Mouse (Mus musculus): Measurements from ENCODE around the gene Efna2. TPM values are rescaled to one million over a fixed set of nuclear protein-coding genes. Genes with fewer than 3 reads are reported as not detected.
A peak's percentile ranks its signal among the peaks of the same experiment; 100 is the strongest.
"Not testable (repeated sequence)": the region's sequence is repeated elsewhere in the genome, so short reads cannot be mapped to it uniquely, and the experiment has no call there.

The Efna2 gene
- polyA plus RNA-seq, 1 experiment from 2014 or later: 41.9 TPM

- H3K27ac ChIP-seq (replicated peaks; ENCODE audit: low read depth, low read length): peak overlapping the region; percentile 60
- H3K27me3 ChIP-seq (ENCODE audit: control insufficient read depth, insufficient read depth, low read length): no peaks in the 10 kb centered on the region
- peaks cover 11% of the 10 kb centered on the region; the same call in 1 of the 2 replicates for H3K4me1 ChIP-seq (ENCODE audit: control insufficient read depth, insufficient read depth, low read length)
- H3K9ac ChIP-seq (replicated peaks; ENCODE audit: low read length): peak overlapping the region; percentile 17; the same call in 1 of the 2 replicates
- H3K36me3 ChIP-seq (ENCODE audit: control insufficient read depth, insufficient read depth, low read length): no peaks in the 10 kb centered on the region
- ATAC-seq (ENCODE audit: low FRiP score, low TSS enrichment): no peak
- H3K4me3 ChIP-seq (replicated peaks; ENCODE audit: low read depth, low read length): no peak overlapping the region
- DNase-seq: peak; percentile 58
- no peaks in the 10 kb centered on the region for H3K9me3 ChIP-seq (ENCODE audit: control insufficient read depth, low read length)
- peak overlapping the region; percentile 2; the same call in 1 of the 2 replicates for H3K4me2 ChIP-seq (ENCODE audit: low read length)
- WGBS: 8% methylated on average over 16 of the region's 16 CpGs
Observed at GRCm38 (mm10) chr10:80215048-80215772, 35.9 kb downstream of the Efna2 start.

- ATAC-seq (ENCODE audit: low FRiP score, low TSS enrichment) (no peak), DNase-seq (no peak)
- Histone ChIP-seq H3K4me2 (ENCODE audit: low read length) (no peak overlapping the region), H3K27me3 (ENCODE audit: control insufficient read depth, insufficient read depth, low read length) (no peaks in the 10 kb centered on the region), H3K36me3 (ENCODE audit: control insufficient read depth, insufficient read depth, low read length) (no peaks in the 10 kb centered on the region), H3K27ac (replicated peaks; ENCODE audit: low read depth, low read length) (no peak overlapping the region), H3K9ac (replicated peaks; ENCODE audit: low read length) (no peak overlapping the region), H3K9me3 (ENCODE audit: control insufficient read depth, low read length) (no peaks in the 10 kb centered on the region), H3K4me1 (ENCODE audit: control insufficient read depth, insufficient read depth, low read length) (peaks cover under 1% of the 10 kb centered on the region), H3K4me3 (replicated peaks; ENCODE audit: low read depth, low read length) (no peak overlapping the region)
- WGBS: 25% methylated on average over 8 of the region's 9 CpGs
Observed at GRCm38 (mm10) chr10:80220676-80221075, 41.4 kb downstream of the Efna2 start.

- 92% methylated on average over 2 of the region's 2 CpGs for WGBS
Observed at GRCm38 (mm10) chr10:80223137-80223536, 43.9 kb downstream of the Efna2 start.

GRCm38 (mm10) chr10:80226071-80226415 is 46.8 kb downstream of the Efna2 start:
- ATAC-seq (ENCODE audit: low FRiP score, low TSS enrichment): no peak; the same call in 1 of the 2 replicates
- under 1% methylated on average over 14 of the region's 14 CpGs for WGBS
- Histone ChIP-seq H3K9ac (replicated peaks; ENCODE audit: low read length) (peak overlapping the region; percentile 92; the same call in 1 of the 2 replicates), H3K4me3 (replicated peaks; ENCODE audit: low read depth, low read length) (peak overlapping the region; percentile 74), H3K27ac (replicated peaks; ENCODE audit: low read depth, low read length) (peak overlapping the region; percentile 97), H3K36me3 (ENCODE audit: control insufficient read depth, insufficient read depth, low read length) (peaks cover 13% of the 10 kb centered on the region), H3K27me3 (ENCODE audit: control insufficient read depth, insufficient read depth, low read length) (no peaks in the 10 kb centered on the region), H3K4me1 (ENCODE audit: control insufficient read depth, insufficient read depth, low read length) (peaks cover 44% of the 10 kb centered on the region), H3K4me2 (ENCODE audit: low read length) (peak overlapping the region; percentile 94), H3K9me3 (ENCODE audit: control insufficient read depth, low read length) (no peaks in the 10 kb centered on the region)
- DNase-seq: no peak

More at GRCm38 (mm10) chr10:80223137-80223536, 43.9 kb downstream of the Efna2 start:
- not testable (repeated sequence) for H3K4me2 ChIP-seq (ENCODE audit: low read length); H3K4me3 ChIP-seq (replicated peaks; ENCODE audit: low read depth, low read length); H3K9ac ChIP-seq (replicated peaks; ENCODE audit: low read length); H3K27me3 ChIP-seq (ENCODE audit: control insufficient read depth, insufficient read depth, low read length); DNase-seq; H3K36me3 ChIP-seq (ENCODE audit: control insufficient read depth, insufficient read depth, low read length); ATAC-seq (ENCODE audit: low FRiP score, low TSS enrichment); H3K9me3 ChIP-seq (ENCODE audit: control insufficient read depth, low read length); H3K27ac ChIP-seq (replicated peaks; ENCODE audit: low read depth, low read length)
- H3K4me1 ChIP-seq (ENCODE audit: control insufficient read depth, insufficient read depth, low read length): peaks cover 18% of the 10 kb centered on the region

- WGBS: under 1% methylated on average over 70 of the region's 75 CpGs
Observed at GRCm38 (mm10) chr10:80226416-80227165, 47.3 kb downstream of the Efna2 start, which contains the start of gene Mum1. TSS of gene Mum1 (plus strand) at chr10:80226434.

GRCm38 (mm10) chr10:80227166-80227539 is 47.9 kb downstream of the Efna2 start:
- H3K27ac ChIP-seq (replicated peaks; ENCODE audit: low read depth, low read length): peak overlapping the region; percentile 97
- DNase-seq (no peak), ATAC-seq (ENCODE audit: low FRiP score, low TSS enrichment) (no peak; the same call in 1 of the 2 replicates)
- H3K27me3 ChIP-seq (ENCODE audit: control insufficient read depth, insufficient read depth, low read length): no peaks in the 10 kb centered on the region
- peak overlapping the region; percentile 94 for H3K4me2 ChIP-seq (ENCODE audit: low read length)
- H3K36me3 ChIP-seq (ENCODE audit: control insufficient read depth, insufficient read depth, low read length): peaks cover 16% of the 10 kb centered on the region
- peak overlapping the region; percentile 92 for H3K9ac ChIP-seq (replicated peaks; ENCODE audit: low read length)
- no peaks in the 10 kb centered on the region for H3K9me3 ChIP-seq (ENCODE audit: control insufficient read depth, low read length)
- H3K4me1 ChIP-seq (ENCODE audit: control insufficient read depth, insufficient read depth, low read length): peaks cover 47% of the 10 kb centered on the region
- H3K4me3 ChIP-seq (replicated peaks; ENCODE audit: low read depth, low read length): peak overlapping the region; percentile 74
- 4% methylated on average over 10 of the region's 10 CpGs for WGBS

More at GRCm38 (mm10) chr10:80226416-80227165, 47.3 kb downstream of the Efna2 start, which contains the start of gene Mum1:
- Histone ChIP-seq H3K27ac (replicated peaks; ENCODE audit: low read depth, low read length) (peak within 1 kb of the TSS; percentile 97), H3K36me3 (ENCODE audit: control insufficient read depth, insufficient read depth, low read length) (peaks cover 16% of the 10 kb centered on the region), H3K4me1 (ENCODE audit: control insufficient read depth, insufficient read depth, low read length) (peaks cover 44% of the 10 kb centered on the region), H3K9me3 (ENCODE audit: control insufficient read depth, low read length) (no peaks in the 10 kb centered on the region), H3K4me2 (ENCODE audit: low read length) (peak within 1 kb of the TSS; percentile 94), H3K9ac (replicated peaks; ENCODE audit: low read length) (peak within 1 kb of the TSS; percentile 92), H3K4me3 (replicated peaks; ENCODE audit: low read depth, low read length) (peak within 1 kb of the TSS; percentile 74), H3K27me3 (ENCODE audit: control insufficient read depth, insufficient read depth, low read length) (no peaks in the 10 kb centered on the region)
- peak; percentile 97 for DNase-seq
- peak; percentile 95 for ATAC-seq (ENCODE audit: low FRiP score, low TSS enrichment)

GRCm38 (mm10) chr10:80227877-80228775 is 48.8 kb downstream of the Efna2 start:
- Histone ChIP-seq H3K4me1 (ENCODE audit: control insufficient read depth, insufficient read depth, low read length) (peaks cover 56% of the 10 kb centered on the region), H3K4me2 (ENCODE audit: low read length) (peak overlapping the region; percentile 94), H3K36me3 (ENCODE audit: control insufficient read depth, insufficient read depth, low read length) (peaks cover 23% of the 10 kb centered on the region), H3K9me3 (ENCODE audit: control insufficient read depth, low read length) (no peaks in the 10 kb centered on the region), H3K27me3 (ENCODE audit: control insufficient read depth, insufficient read depth, low read length) (no peaks in the 10 kb centered on the region), H3K27ac (replicated peaks; ENCODE audit: low read depth, low read length) (peak overlapping the region; percentile 97), H3K4me3 (replicated peaks; ENCODE audit: low read depth, low read length) (peak overlapping the region; percentile 74), H3K9ac (replicated peaks; ENCODE audit: low read length) (peak overlapping the region; percentile 92)
- WGBS: 19% methylated on average over 15 of the region's 15 CpGs
- ATAC-seq (ENCODE audit: low FRiP score, low TSS enrichment) (no peak), DNase-seq (peak; percentile 63)

Measured in midbrain, embryonic 14.5 days (tissue).